Mouse (Mus musculus): ENCODE measurements around the gene Icam2.

Icam2 gene

DNA sequence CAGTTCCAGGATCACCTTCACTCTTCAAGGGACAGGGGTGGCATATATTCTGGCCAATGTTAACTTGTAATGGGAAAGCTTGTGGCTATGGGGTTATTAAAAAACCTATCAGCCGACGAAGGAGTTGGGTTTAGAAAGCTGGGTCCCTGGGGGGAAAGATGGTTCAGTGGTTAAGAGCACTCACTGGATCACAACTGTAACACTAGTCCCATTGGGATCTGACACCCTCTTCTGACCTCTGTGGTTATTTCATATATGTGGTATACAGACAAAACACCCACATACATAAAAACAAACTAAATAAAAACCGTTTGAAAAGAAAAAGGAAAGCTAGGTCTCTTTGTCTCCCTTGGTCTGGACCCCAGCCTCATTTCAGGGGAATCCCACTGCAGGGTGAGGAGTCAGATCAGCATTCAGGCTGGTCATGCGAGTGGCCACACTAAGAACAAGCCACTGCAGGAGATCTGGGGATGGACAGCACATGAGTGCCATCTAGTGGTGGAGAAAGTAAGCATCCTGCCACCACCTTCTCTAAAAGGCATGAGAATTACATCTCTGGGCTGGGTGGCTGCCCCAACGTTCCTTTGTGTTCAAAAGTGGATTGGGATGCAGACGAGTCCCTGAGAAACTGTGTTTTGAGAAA is 3.8 kb upstream of the Icam2 start:
- peak; percentile 57 to 81 for DNase-seq

- peak; percentile 51 to 69 for DNase-seq
Observed at GRCm38 (mm10) chr11:106390757-106391156, 2.9 kb upstream of the Icam2 start.

- peak; percentile 43 to 55 for DNase-seq
Observed at GRCm38 (mm10) chr11:106389611-106390010, 1.7 kb upstream of the Icam2 start.

DNA sequence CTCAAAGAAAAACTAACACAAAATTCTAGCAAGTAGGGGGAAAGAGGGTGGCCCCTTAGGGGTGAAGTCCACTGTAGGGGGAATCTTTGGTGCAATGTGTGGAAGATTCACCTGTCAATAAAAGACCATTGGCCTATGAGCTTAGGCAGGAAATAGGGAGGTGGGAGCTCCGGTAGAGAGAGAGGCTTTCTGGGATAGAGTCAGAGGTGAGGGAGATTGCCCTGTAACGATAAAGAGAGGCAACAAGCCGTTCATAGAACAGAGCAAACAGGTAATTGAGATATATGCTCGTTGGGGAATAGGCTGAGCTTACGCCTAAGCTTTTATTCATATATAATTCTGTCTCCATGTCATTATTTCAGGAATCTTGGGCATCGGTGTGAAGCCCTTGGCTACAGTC is 855 bp downstream of the Icam2 start:
- DNase-seq = peak in 1 of 2 experiments; percentile 4

DNA sequence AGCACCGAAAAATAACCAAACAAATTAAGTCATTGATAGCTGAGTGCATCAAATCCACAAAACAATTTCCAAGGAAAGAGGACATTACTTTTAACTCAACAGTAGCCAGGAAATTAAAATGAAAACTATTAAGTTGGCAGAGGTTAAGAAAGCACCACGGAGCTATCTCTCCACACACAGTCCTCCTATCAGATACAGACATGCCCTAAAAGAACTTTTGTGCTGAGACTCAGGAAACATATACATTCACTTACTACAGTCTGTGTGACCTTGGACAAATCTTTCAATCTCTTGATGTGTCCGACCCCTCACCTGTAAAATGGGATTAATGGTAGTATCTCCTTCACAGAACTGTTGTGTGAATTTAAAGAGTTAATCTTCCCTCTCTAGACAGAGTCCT is 1.5 kb downstream of the Icam2 start:
- DNase-seq = no peak

DNA sequence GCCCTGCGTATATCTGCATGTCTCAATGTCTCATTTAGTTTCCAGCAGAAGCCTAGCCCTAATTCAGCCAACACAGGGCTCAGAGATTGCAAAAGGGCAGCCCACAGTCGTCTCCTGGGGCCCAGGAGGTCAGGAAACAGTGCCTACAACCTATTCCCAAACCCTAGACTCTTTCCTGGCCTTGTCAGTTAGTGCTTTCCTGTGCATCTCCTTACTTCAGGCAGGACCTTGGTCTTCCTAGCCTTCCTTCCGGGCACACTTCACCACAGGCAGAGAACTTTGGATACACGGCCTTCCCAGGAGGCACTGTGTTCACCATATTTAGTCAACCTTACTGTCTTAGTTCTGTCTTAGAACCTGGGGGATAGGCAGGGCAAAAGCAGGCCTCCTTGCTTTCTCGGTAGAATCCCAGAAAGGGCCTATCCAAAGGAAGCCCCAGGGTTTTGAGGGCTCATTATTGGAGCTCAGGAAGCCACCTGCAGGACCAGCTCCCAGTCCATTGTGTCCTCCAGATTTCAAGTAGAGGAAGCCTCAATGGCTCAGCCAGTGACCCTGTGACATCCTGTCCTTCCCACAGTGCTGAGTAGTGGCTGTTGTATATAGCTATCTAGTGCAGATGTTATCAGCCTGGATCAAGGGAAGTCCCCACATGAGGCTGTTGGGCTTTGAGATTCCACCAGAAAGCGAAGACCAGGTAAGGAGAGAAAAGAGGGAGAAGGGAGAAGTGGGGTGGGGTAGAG is 4.7 kb downstream of the Icam2 start:
- no peak for DNase-seq

DNA sequence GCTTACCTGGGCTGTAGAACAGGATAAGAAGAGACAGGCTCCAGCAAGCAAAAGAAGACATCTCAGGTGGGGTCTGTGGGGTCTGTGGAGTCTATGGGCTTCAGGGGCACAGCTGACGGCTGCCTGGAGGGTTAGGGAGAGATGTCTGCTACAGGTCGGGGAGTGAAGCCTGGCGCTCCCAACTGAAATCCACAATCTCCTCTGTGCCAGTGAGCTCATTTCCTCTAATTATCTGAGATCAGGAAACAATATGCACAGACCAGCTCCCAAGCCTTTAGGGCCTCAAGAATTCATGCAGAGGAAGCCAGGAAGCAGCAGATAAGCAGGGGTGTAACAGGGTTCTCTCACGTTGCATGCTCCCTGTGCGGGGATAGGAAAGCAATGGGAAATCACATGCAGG is 5.5 kb downstream of the Icam2 start:
- DNase-seq = peak; percentile 50 to 72

GRCm38 (mm10) chr11:106381883-106382282 is 6.0 kb downstream of the Icam2 start:
- peak; percentile 65 to 66 for DNase-seq

GRCm38 (mm10) chr11:106381011-106381410 is 6.9 kb downstream of the Icam2 start:
- DNase-seq = no peak

DNA sequence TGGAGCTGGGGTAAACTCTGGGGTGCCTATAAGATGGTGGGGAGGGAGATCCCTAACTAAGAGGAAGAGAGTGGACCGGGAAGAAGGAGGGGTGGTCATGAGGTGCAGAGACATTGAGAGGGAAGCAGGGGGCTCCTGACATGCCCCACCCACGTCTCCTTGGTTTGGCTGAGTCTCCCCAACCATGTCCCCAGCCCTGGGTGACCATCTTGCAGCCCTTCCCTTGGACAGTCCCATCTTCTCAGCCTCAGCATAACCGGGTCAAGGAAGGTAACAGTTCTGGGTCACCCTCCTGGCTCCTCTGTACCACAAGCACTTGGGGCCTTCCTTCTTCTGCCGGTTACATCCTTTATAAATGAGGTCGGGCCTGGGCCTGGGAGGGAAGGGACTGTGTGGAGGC is 12.9 kb downstream of the Icam2 start:
- no peak for DNase-seq

DNA sequence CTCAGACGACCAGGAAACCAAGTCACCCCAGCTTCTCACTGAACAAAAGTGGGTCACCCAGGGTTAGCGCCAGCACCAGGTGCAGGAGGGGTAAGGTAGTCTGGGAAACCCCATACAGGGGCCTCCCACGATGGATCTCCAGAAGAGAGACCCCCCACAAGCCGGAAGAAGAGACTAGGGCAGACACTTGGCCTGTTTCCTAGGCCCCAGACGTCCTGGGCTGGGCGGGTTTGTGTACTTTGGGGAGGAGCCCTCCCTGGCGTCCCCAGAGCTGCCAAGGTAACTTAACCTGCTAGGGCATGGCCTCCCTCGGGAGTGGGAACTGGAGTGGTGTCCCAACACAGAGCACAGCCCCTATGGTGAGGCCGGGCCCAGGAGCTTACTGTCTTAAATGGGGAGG is 13.3 kb downstream of the Icam2 start:
- peak; percentile 48 to 62 for DNase-seq

- DNase-seq = no peak
Observed at GRCm38 (mm10) chr11:106373998-106374397, 13.9 kb downstream of the Icam2 start.

GRCm38 (mm10) chr11:106366316-106366715 is 21.6 kb downstream of the Icam2 start:
- peak; percentile 82 to 88 for DNase-seq

DNA sequence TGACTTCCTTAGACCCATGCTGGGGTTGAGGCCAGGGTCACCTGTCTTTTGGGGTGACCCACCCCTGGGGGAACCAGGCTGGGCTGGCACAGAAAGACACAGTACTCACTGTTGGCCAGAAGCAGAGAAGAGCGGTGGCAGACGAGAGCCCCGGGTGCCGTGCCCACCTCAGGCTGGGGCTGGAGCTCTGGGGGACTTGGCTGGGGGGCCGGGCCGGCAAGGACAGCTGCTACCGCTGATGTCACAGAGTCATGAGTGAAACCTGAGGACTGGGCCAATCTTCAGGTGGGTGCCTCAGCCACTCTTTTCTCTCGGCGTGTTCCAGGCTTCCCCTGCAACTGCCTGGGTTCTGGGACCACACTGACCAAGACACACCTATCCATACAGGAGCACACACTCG is 22.5 kb downstream of the Icam2 start, which contains the start of gene Prr29:
Gene Prr29, plus strand, starts transcription at position 107 of the 400 bp plus-strand sequence.
- DNase-seq = no peak

DNA sequence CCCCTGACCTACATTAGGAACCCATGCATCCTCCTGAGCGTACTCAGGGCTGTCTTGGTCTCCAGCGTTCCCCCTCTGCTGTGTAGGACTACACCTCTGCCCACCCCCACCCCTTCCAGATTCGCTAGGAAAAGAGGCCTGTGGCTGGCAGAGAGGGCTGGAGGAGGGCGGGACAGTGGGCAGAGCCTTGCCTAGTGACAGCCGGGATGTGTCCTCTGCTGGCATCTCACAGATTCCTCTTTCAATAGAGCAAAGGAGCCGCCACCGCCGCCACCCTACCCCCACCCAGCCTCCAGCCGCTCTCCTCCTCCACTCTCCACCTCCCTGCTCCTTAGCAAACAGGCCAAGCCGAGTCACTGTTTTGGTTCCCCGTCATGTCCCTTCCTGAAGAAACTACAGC is 23.2 kb downstream of the Icam2 start:
- peak; percentile 62 to 82 for DNase-seq

GRCm38 (mm10) chr11:106359350-106359749 is 28.5 kb downstream of the Icam2 start:
- DNase-seq = no peak

DNA sequence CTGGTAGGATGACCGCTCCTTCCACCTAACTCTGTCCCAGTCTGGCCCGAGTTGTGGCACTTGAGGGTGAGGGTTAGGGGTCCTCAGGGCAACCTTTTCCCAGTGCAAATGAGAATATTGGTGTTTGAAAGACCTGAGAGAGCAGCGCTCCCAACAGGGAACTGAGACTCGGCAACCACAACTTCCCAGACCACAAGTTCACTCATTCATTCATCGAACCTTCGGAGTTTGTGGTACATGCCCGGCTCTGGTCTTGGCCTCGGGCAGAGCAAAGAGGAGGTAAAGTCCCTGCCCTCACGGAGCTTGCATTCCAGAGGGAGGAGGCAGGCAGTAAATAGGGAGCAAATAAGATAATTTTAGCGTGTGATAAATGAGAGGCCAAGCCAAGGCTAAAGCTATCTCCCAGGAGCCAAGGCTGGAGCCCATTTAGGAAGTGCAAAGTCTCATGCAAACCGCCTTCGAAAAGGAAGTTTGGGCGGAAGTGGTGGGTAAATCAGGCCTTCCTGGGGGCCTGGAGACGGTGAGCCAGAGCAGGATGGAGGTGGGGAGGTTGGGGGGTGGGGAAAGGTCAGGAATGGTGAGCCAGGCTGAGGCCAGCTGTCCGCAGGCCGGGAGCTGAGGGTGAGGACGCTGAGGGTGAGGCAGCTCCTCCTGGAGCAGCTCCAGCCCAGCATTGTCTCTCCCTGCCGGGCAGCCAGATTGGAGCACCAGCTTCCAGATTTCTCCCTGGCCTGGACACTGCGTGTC is 32.3 kb downstream of the Icam2 start:
- peak; percentile 28 to 58 for DNase-seq

- no peak for DNase-seq
Observed at GRCm38 (mm10) chr11:106354181-106354580, 33.7 kb downstream of the Icam2 start.

DNA sequence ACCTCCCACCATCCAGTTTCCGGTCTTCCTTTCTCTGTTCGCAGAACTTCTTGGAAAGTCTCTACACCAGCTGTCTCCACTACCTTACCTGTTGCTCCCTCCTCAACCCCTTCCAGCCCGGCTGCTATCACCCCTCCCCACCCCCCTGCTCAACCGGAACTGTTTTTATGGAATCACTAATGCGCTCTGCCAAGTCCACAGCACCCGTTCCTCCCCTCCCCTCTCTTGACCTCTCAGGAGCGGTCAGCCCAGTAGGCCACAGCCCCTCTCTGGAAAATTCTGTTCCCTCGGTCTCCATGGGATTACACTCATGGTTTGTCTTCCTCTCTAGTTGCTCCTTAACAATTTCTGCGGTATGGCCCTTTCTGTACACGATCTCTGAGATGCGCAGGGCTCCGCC is 34.7 kb downstream of the Icam2 start, which contains the start of gene Scn4a:
Gene Scn4a, minus strand, starts transcription at position 101 of the 400 bp plus-strand sequence.
- no peak for DNase-seq

GRCm38 (mm10) chr11:106351941-106352340 is 35.9 kb downstream of the Icam2 start:
- DNase-seq = no peak

DNA sequence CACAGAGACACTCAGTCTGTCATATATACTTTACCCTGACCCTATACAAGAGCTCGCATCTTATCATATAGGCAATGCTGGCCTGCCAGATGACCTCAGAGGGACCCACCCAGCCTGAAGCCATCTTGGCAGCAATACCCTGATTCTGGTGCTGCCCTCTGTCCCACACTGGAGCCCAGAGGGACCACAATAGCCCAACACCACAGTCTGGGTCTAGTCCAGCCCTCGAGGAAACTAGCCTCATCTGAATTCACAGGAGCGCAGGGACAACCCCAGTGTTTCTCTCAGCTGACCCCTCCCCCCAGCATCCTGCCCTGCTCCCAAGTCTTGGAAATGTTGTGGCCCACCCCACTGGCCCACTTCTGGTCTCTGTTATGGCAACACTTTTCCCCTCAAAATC is 36.6 kb downstream of the Icam2 start:
- DNase-seq = no peak

- DNase-seq = peak in 1 of 2 experiments; percentile 50
Observed at GRCm38 (mm10) chr11:106350853-106351252, 37.0 kb downstream of the Icam2 start.

DNA sequence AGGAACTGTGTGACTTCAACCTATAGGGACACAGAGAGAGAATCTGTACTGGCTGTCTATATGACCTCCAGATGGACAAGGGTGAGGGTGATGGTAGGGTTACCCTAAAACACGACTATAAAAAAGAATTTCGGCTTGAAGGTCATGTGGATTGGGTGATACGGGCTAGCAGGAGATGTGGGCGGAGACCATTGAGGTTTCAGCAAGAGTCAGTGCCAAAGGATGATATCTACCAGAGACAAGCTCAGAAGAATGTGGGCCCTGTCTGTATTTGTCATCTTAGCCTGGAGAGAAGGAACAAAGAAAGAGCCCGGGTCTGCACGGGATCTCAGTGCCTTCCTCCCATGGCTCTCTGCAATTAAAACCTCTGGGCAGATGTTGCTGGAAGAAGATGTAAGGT is 38.1 kb downstream of the Icam2 start:
- DNase-seq = no peak

DNA sequence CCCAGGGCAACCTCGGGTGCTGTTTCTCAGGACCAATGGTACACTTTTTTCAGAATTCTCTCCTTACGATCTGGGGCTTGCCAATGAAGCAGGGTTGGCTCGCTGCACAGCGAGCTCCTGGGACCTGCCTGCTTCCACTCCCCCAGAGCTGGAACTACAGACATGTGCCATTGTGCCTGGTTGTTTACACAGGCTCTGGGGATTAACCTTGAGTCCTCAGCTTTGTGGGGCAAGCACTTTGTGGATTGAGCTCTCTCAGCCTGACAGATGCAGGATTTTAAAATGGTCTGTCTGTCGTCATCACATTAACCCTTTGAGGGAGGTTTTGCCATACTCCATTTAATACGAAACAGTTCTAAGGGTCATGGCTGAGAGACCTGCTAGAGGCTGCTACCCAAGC is 43.0 kb downstream of the Icam2 start:
- DNase-seq = no peak

Data from lung, postnatal 4 days (tissue).